Mouse (Mus musculus): ENCODE measurements around the gene Ube2s. TPM values are rescaled to one million over a fixed set of nuclear protein-coding genes. Genes with fewer than 3 reads are reported as not detected.

The Ube2s gene
- total RNA-seq, 2 experiments from 2014 or later: 140 to 156 TPM

Other genes with a start within 250 kb of the Ube2s start
- under 1 TPM in 1 of 2 experiments, not detected in 1; 0.23 TPM for gene Ptprh, start 208.5 kb downstream of the Ube2s start, total RNA-seq (2021)
- gene Tmem86b, start 181.2 kb downstream of the Ube2s start, total RNA-seq (2021): 10 to 100 TPM; 12.8 to 16.6 TPM
- 100 to 1,000 TPM in 1 of 2 experiments, 10 to 100 TPM in 1; 98.4 to 103 TPM for gene Ppp6r1, start 153.6 kb downstream of the Ube2s start, total RNA-seq (2021)
- 10 to 100 TPM; 41.3 to 43.6 TPM for gene Hspbp1, start 127.5 kb downstream of the Ube2s start, total RNA-seq (2021)
- 10 to 100 TPM; 14.4 to 17.0 TPM for gene Brsk1, start 122.0 kb downstream of the Ube2s start, total RNA-seq (2021)
- gene Tmem150b, start 87.3 kb downstream of the Ube2s start, total RNA-seq (2021): under 1 TPM; 0.11 to 0.25 TPM
- gene Kmt5c, start 72.5 kb downstream of the Ube2s start, total RNA-seq (2021): 10 to 100 TPM; 89.8 to 94.8 TPM
- 10 to 100 TPM; 36.6 to 40.4 TPM for gene Cox6b2, start 59.5 kb downstream of the Ube2s start, total RNA-seq (2021)
- gene Fam71e2, start 41.3 kb downstream of the Ube2s start, total RNA-seq (2021): not detected
- gene Il11, start 29.7 kb downstream of the Ube2s start, total RNA-seq (2021): under 1 TPM; 0.14 to 0.31 TPM
- gene Tmem190, start 29.7 kb downstream of the Ube2s start, total RNA-seq (2021): not detected
- gene Tmem238, start 22.9 kb downstream of the Ube2s start, total RNA-seq (2021): 1 to 10 TPM; 7.1 to 9.0 TPM
- gene Rpl28, start 19.7 kb downstream of the Ube2s start, total RNA-seq (2021): 1,000 to 10,000 TPM; 1,263 to 1,302 TPM
- gene Shisa7, start 32.1 kb upstream of the Ube2s start, total RNA-seq (2021): 1 to 10 TPM; 4.4 to 6.1 TPM
- gene Isoc2b, start 57.7 kb upstream of the Ube2s start, total RNA-seq (2021): 10 to 100 TPM; 11.6 to 16.4 TPM
- 10 to 100 TPM; 22.6 to 22.8 TPM for gene Isoc2a, start 64.6 kb upstream of the Ube2s start, total RNA-seq (2021)
- under 1 TPM in 1 of 2 experiments, not detected in 1; 0.39 TPM for gene Gm36210, start 93.9 kb upstream of the Ube2s start, total RNA-seq (2021)
- gene Zfp628, start 102.6 kb upstream of the Ube2s start, total RNA-seq (2021): 10 to 100 TPM; 24.4 to 26.9 TPM
- gene Nat14, start 109.4 kb upstream of the Ube2s start, total RNA-seq (2021): 10 to 100 TPM in 1 of 2 experiments, 1 to 10 TPM in 1; 9.9 to 10.1 TPM
- 10 to 100 TPM; 11.8 to 12.1 TPM for gene Ssc5d, start 113.2 kb upstream of the Ube2s start, total RNA-seq (2021)
- gene Sbk2, start 151.8 kb upstream of the Ube2s start, total RNA-seq (2021): under 1 TPM; 0.50 to 0.90 TPM
- gene Sbk3, start 158.6 kb upstream of the Ube2s start, total RNA-seq (2021): under 1 TPM; 0.20 to 0.28 TPM
- gene Zfp579, start 183.6 kb upstream of the Ube2s start, total RNA-seq (2021): 10 to 100 TPM; 34.1 to 35.2 TPM
- 10 to 100 TPM; 10.6 to 11.1 TPM for gene Zfp524, start 201.8 kb upstream of the Ube2s start, total RNA-seq (2021)
- 10 to 100 TPM; 39.6 to 40.5 TPM for gene Fiz1, start 202.1 kb upstream of the Ube2s start, total RNA-seq (2021)
- not detected for gene Gm44973, start 202.9 kb upstream of the Ube2s start, total RNA-seq (2021)
- 10 to 100 TPM; 40.1 to 41.8 TPM for gene Zfp865, start 207.8 kb upstream of the Ube2s start, total RNA-seq (2021)
- 1 to 10 TPM; 2.7 to 4.4 TPM for gene Ccdc106, start 208.0 kb upstream of the Ube2s start, total RNA-seq (2021)
- not detected for gene 4632433K11Rik, start 221.5 kb upstream of the Ube2s start, total RNA-seq (2021)
- 1 to 10 TPM; 7.0 to 7.1 TPM for gene Zfp784, start 225.9 kb upstream of the Ube2s start, total RNA-seq (2021)
- 10 to 100 TPM; 19.9 to 23.6 TPM for gene Zfp580, start 238.9 kb upstream of the Ube2s start, total RNA-seq (2021)
- gene U2af2, start 249.6 kb upstream of the Ube2s start, total RNA-seq (2021): 100 to 1,000 TPM; 207 to 230 TPM

All from adrenal gland, postnatal 4 days (tissue).